Mouse (Mus musculus): ENCODE measurements at regions not wholly inside any gene's neighbourhood (a gene's known extent, or its start where the extent isn't known, plus 50 kb on each side); places are given as distances from the start of the nearest gene placed in this dataset.

DNA sequence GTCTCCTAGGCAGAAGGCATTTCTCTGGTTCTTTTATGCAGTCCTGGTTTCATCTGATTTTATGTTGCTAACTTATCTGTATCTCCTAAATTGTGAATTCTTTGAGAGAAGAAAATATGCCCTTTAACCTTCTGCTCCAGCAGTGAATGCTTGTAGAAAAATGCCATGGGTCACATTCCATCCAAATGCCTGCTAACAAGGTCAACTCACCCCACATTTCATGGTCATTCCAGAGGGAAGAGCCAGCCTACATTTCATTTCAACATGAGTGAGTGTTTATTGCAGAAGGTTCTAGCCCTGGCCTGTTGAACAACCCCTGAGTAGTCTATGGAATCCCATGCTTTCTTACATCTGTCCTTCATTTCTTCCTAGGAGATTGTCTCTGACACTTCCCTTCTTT is 147.7 kb downstream of the Erv3 start:
- no peak overlapping the region for H3K9ac ChIP-seq (replicated peaks; ENCODE audit: low read length)
- no peak overlapping the region for H3K4me2 ChIP-seq (replicated peaks; ENCODE audit: low read depth, low read length)
- H3K9me3 ChIP-seq (ENCODE audit: low read length): no peaks in the 10 kb centered on the region
- no peaks in the 10 kb centered on the region for H3K4me1 ChIP-seq (ENCODE audit: insufficient read depth, low read length)
- H3K27ac ChIP-seq (ENCODE audit: low read length): no peak overlapping the region
- H3K36me3 ChIP-seq (ENCODE audit: insufficient read depth, low read length): no peaks in the 10 kb centered on the region
- no peaks in the 10 kb centered on the region for H3K27me3 ChIP-seq (ENCODE audit: insufficient read depth, low read length)
- no peak overlapping the region for H3K4me3 ChIP-seq (ENCODE audit: low read length)
- ATAC-seq (ENCODE audit: low FRiP score, low TSS enrichment): no peak

DNA sequence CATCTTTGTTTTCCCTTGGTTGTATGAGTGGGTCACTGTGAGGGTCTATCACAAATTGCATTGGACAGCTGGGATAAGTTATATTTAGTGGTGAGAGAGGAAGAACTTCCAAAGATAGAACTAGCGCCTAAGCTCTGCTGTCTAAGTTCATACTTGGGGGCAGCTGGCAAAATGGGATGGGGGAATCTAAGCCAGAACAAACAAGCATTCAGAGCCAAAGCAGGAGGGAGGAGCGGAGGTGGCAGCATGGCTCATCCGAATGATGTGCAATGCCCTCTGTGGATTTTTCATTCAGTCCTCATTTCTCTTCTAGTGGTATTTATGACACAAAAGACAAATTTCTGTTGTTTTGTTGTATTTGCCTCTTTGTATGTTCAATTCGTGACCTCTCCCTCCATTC is 144.5 kb upstream of the Adra1d start:
- WGBS: 77% methylated on average over 4 of the region's 4 CpGs
- H3K4me1 ChIP-seq (ENCODE audit: insufficient read depth, low read length): peaks cover 8% of the 10 kb centered on the region
- H3K36me3 ChIP-seq (ENCODE audit: insufficient read depth, low read length): no peaks in the 10 kb centered on the region
- H3K27ac ChIP-seq (ENCODE audit: low read length): no peak overlapping the region
- no peak overlapping the region for H3K9ac ChIP-seq (replicated peaks; ENCODE audit: low read length)
- no peaks in the 10 kb centered on the region for H3K27me3 ChIP-seq (ENCODE audit: insufficient read depth, low read length)
- no peak overlapping the region for H3K4me3 ChIP-seq (ENCODE audit: low read length)
- ATAC-seq (ENCODE audit: low FRiP score, low TSS enrichment): no peak
- H3K9me3 ChIP-seq (ENCODE audit: low read length): no peaks in the 10 kb centered on the region
- no peak overlapping the region for H3K4me2 ChIP-seq (replicated peaks; ENCODE audit: low read depth, low read length)

DNA sequence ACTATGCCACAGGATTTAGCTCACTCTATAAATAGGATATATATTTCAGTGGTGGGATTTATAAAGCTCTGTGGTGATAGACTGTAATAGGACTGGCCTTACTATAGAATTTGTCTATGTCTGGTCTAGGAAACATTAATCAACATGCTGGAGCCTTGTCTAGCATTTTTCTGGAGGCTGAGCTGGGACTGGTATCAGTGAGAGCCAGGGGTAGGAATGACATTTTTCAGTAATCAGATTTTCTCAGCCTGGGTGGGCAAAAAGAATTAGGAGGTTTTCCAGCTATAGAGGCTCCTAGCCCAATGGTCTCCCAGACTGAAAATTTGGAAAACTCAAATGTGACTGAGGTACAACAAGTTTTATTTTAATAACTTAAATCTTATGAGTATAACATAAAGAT is 142.3 kb upstream of the Adra1d start:
- ATAC-seq (ENCODE audit: low FRiP score, low TSS enrichment): no peak
- H3K27me3 ChIP-seq (ENCODE audit: insufficient read depth, low read length): no peaks in the 10 kb centered on the region
- no peaks in the 10 kb centered on the region for H3K9me3 ChIP-seq (ENCODE audit: low read length)
- H3K27ac ChIP-seq (ENCODE audit: low read length): 0 out of 2 replicates have a peak overlapping the region, but pooled peaks have one; percentile 33
- no peak overlapping the region for H3K4me2 ChIP-seq (replicated peaks; ENCODE audit: low read depth, low read length)
- H3K9ac ChIP-seq (replicated peaks; ENCODE audit: low read length): no peak overlapping the region
- peaks cover 8% of the 10 kb centered on the region for H3K4me1 ChIP-seq (ENCODE audit: insufficient read depth, low read length)
- H3K36me3 ChIP-seq (ENCODE audit: insufficient read depth, low read length): no peaks in the 10 kb centered on the region
- H3K4me3 ChIP-seq (ENCODE audit: low read length): no peak overlapping the region

DNA sequence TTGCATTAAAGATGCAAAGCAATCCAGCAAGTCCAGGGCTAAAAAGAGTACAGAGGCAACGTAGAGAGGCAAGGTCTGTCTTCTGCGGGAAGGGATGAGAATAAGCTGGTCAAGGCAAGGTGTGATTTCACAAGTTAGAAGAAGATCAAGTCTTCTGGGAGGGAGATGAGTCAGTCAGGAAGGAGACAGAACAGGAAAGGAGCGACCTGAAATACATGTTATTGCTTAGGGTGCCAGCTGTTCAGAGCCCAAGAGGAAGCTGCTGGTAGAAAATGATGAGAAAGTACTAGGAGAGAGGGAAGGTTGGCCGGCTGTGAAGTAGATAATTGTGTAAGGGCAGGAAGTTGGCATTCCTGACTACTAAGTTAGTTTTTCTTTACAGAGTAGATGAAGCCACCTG is 140.1 kb upstream of the Adra1d start:
- no peak for ATAC-seq (ENCODE audit: low FRiP score, low TSS enrichment)
- 78% methylated on average over 4 of the region's 4 CpGs for WGBS
- Histone ChIP-seq H3K4me1 (ENCODE audit: insufficient read depth, low read length) (peaks cover 8% of the 10 kb centered on the region), H3K27me3 (ENCODE audit: insufficient read depth, low read length) (no peaks in the 10 kb centered on the region), H3K4me3 (ENCODE audit: low read length) (no peak overlapping the region), H3K4me2 (replicated peaks; ENCODE audit: low read depth, low read length) (no peak overlapping the region), H3K9me3 (ENCODE audit: low read length) (no peaks in the 10 kb centered on the region), H3K9ac (replicated peaks; ENCODE audit: low read length) (no peak overlapping the region), H3K36me3 (ENCODE audit: insufficient read depth, low read length) (no peaks in the 10 kb centered on the region), H3K27ac (ENCODE audit: low read length) (no peak overlapping the region)

DNA sequence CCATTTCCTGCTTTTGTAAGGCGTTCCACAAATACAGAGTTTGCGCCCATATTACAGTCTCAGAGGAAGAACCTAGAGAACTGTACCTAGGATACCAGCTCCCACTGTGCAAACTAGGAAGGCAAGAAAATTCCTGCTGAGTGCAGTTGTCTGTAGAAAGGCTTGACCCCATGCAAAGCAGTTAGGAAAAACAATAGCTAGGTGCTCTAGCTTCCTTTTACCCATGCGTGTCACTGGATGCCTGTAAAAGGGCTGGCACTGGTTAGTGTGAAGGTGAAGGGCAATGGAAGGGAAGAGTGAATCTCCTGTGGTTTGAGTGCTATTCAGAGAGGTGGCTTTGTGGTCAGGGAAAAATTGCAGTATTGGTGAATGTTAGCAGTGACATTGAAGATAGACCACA is 137.7 kb upstream of the Adra1d start:
- Histone ChIP-seq H3K4me3 (ENCODE audit: low read length) (no peak overlapping the region), H3K27me3 (ENCODE audit: insufficient read depth, low read length) (no peaks in the 10 kb centered on the region), H3K27ac (ENCODE audit: low read length) (no peak overlapping the region), H3K36me3 (ENCODE audit: insufficient read depth, low read length) (no peaks in the 10 kb centered on the region), H3K9ac (replicated peaks; ENCODE audit: low read length) (no peak overlapping the region), H3K4me1 (ENCODE audit: insufficient read depth, low read length) (peaks cover under 1% of the 10 kb centered on the region; the same call in 1 of the 2 replicates), H3K4me2 (replicated peaks; ENCODE audit: low read depth, low read length) (no peak overlapping the region), H3K9me3 (ENCODE audit: low read length) (no peaks in the 10 kb centered on the region)
- ATAC-seq (ENCODE audit: low FRiP score, low TSS enrichment): no peak
- 77% methylated on average over 3 of the region's 3 CpGs for WGBS

DNA sequence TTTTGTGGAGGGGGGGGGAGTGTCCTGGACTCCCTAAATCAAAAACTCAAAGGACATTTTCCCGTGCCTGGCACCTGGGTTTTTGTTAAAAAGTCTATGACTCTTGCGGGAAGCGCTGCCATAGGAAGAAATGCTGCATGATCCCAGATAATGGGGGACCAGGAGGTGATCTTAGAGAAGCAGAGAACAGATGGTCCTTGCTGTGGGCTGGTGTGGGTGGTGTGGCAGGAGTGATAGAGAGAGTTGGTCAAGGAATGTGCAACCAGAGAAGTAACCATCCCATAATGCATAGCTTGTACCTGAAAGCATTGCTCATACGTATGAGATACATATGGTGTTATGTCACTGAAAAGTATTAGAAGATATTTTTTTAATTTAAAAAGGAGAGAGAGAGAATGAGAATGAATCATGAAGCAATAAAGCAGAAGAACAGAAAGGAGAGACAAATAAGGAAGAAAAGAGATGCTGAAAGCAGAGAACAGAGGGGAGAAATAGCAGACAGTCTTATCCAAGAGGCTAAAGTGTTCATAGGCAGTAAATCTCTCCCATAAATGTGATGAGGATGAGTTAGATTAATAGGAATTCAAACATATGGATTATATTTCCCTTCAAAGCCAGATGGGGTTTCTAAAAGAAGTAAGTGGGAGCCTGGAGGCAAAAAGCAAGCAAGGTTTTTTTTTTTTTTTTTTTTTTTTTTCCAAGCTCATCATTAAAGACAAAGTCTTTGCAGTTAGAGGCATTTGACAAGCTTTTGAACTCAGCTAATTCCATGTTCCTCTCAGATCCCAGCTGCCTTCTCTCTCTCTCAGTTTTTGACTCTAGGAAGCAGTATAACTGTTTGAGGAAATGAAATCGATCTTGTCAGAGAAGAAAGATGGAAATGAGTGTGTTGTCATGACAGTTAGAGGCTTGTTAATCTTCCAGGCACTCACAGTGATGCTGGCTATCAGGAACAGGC is 136.2 kb upstream of the Adra1d start:
- H3K4me3 ChIP-seq (ENCODE audit: low read length): no peak overlapping the region
- WGBS: 73% methylated on average over 5 of the region's 5 CpGs
- no peak overlapping the region for H3K9ac ChIP-seq (replicated peaks; ENCODE audit: low read length)
- no peak for ATAC-seq (ENCODE audit: low FRiP score, low TSS enrichment)
- no peaks in the 10 kb centered on the region for H3K27me3 ChIP-seq (ENCODE audit: insufficient read depth, low read length)
- H3K9me3 ChIP-seq (ENCODE audit: low read length): no peaks in the 10 kb centered on the region
- no peaks in the 10 kb centered on the region for H3K4me1 ChIP-seq (ENCODE audit: insufficient read depth, low read length)
- no peak overlapping the region for H3K4me2 ChIP-seq (replicated peaks; ENCODE audit: low read depth, low read length)
- no peaks in the 10 kb centered on the region for H3K36me3 ChIP-seq (ENCODE audit: insufficient read depth, low read length)
- no peak overlapping the region for H3K27ac ChIP-seq (ENCODE audit: low read length)

DNA sequence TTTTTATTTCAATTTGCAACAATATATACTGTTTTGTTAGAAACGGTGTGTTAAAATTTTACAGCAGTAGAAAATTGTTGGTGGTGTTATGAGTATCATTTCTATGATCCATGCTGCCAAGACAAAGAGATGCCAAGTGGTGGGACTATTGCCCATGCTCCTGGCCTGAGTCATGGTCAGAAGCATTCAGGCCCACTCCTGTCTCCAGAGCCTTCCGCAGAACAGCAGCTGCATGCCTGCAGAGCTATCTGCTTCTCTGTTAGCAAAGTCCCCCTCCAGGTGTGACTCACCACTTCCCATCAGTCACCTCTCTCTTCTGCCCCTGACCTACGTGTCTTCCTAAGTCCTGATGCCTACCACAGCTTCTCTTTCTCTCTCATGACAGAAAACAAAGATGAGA is 134.2 kb upstream of the Adra1d start:
- Histone ChIP-seq H3K4me1 (ENCODE audit: insufficient read depth, low read length) (no peaks in the 10 kb centered on the region), H3K36me3 (ENCODE audit: insufficient read depth, low read length) (no peaks in the 10 kb centered on the region), H3K27ac (ENCODE audit: low read length) (no peak overlapping the region), H3K27me3 (ENCODE audit: insufficient read depth, low read length) (no peaks in the 10 kb centered on the region), H3K9ac (replicated peaks; ENCODE audit: low read length) (no peak overlapping the region), H3K4me3 (ENCODE audit: low read length) (no peak overlapping the region), H3K9me3 (ENCODE audit: low read length) (no peaks in the 10 kb centered on the region), H3K4me2 (replicated peaks; ENCODE audit: low read depth, low read length) (no peak overlapping the region)
- WGBS: 80% methylated on average over 3 of the region's 3 CpGs
- ATAC-seq (ENCODE audit: low FRiP score, low TSS enrichment): no peak

DNA sequence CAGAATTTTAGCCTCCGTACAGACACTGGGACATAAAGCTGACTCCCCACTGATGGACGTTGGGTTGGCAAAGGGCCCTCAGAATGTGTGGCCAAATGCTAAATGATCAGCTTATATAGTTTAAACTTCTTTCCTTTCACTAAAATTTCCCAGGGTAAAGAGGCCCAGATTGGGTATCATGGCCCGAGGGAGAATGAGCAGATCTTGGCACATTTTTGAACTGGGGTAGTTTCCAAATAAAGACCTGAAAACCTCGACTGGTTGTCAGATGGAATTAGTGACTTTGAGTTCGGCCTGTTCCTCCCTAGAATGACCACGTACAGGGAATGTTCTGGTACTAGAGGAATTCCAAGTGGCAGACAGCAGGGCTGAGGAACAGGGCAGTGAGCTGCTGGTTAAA is 127.9 kb upstream of the Adra1d start:
- WGBS: 76% methylated on average over 6 of the region's 6 CpGs
- no peak overlapping the region for H3K27ac ChIP-seq (ENCODE audit: low read length)

DNA sequence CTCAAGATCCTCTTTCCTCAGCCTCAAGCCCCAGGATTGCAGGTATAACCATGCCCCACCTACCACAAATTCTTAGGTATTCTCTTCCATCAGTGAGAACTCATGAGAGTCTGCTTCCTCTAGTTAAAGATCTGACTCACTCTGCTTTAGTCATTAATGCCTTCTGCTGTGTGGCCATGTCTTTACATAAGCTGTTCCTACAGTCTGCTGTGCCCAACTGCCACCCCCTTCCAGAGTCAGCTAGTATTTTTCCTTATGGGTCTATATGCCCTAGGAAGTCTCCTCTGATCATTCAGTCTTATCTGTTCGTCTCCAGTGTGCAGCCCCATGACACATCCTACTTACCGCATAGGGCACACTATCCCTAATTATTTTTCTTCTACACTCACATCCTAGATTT is 126.2 kb upstream of the Adra1d start:
- no peak for ATAC-seq (ENCODE audit: low FRiP score, low TSS enrichment)
- Histone ChIP-seq H3K4me1 (ENCODE audit: insufficient read depth, low read length) (no peaks in the 10 kb centered on the region), H3K36me3 (ENCODE audit: insufficient read depth, low read length) (no peaks in the 10 kb centered on the region), H3K27ac (ENCODE audit: low read length) (no peak overlapping the region), H3K9me3 (ENCODE audit: low read length) (no peaks in the 10 kb centered on the region), H3K27me3 (ENCODE audit: insufficient read depth, low read length) (no peaks in the 10 kb centered on the region), H3K4me3 (ENCODE audit: low read length) (no peak overlapping the region), H3K9ac (replicated peaks; ENCODE audit: low read length) (no peak overlapping the region), H3K4me2 (replicated peaks; ENCODE audit: low read depth, low read length) (no peak overlapping the region)
- 91% methylated on average over 2 of the region's 2 CpGs for WGBS

More for the DNA sequence above, 127.9 kb upstream of the Adra1d start:
- Histone ChIP-seq H3K36me3 (ENCODE audit: insufficient read depth, low read length) (no peaks in the 10 kb centered on the region), H3K4me1 (ENCODE audit: insufficient read depth, low read length) (no peaks in the 10 kb centered on the region), H3K9ac (replicated peaks; ENCODE audit: low read length) (no peak overlapping the region), H3K4me3 (ENCODE audit: low read length) (no peak overlapping the region), H3K27me3 (ENCODE audit: insufficient read depth, low read length) (no peaks in the 10 kb centered on the region), H3K4me2 (replicated peaks; ENCODE audit: low read depth, low read length) (no peak overlapping the region), H3K9me3 (ENCODE audit: low read length) (no peaks in the 10 kb centered on the region)
- ATAC-seq (ENCODE audit: low FRiP score, low TSS enrichment): no peak

DNA sequence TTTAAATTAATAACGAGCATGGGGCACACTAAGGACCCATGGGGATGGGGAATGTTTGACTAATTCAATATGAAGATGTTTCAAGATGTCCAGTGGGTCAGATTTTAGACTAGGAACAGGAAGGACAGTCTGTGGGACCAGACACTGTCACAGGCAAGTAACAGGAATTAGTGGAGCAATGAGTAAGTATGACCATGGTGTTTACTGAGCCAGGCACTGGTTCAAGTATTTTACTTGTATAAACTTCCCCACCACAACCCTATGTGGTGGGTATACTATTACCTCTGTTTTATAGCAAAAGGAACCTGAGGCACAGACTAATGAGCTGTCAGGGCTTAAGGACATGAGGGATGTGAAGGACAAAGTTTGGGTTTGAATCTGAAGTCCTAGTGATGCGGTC is 125.4 kb upstream of the Adra1d start:
- WGBS: 87% methylated on average over 2 of the region's 2 CpGs
- H3K4me3 ChIP-seq (ENCODE audit: low read length): no peak overlapping the region
- no peak for ATAC-seq (ENCODE audit: low FRiP score, low TSS enrichment)
- no peak overlapping the region for H3K4me2 ChIP-seq (replicated peaks; ENCODE audit: low read depth, low read length)
- no peaks in the 10 kb centered on the region for H3K27me3 ChIP-seq (ENCODE audit: insufficient read depth, low read length)
- H3K4me1 ChIP-seq (ENCODE audit: insufficient read depth, low read length): no peaks in the 10 kb centered on the region
- H3K27ac ChIP-seq (ENCODE audit: low read length): no peak overlapping the region
- no peaks in the 10 kb centered on the region for H3K36me3 ChIP-seq (ENCODE audit: insufficient read depth, low read length)
- no peak overlapping the region for H3K9ac ChIP-seq (replicated peaks; ENCODE audit: low read length)
- H3K9me3 ChIP-seq (ENCODE audit: low read length): no peaks in the 10 kb centered on the region

Measured in kidney, embryonic 16.5 days (tissue).